Mouse (Mus musculus): ENCODE results near the gene Zfp414.
"Not testable (repeated sequence)": the region's sequence is repeated elsewhere in the genome, so short reads cannot be mapped to it uniquely, and the experiment has no call there.

The Zfp414 gene

GRCm38 (mm10) chr17:33628621-33629486, at the start of gene Zfp414:
TSS of gene Zfp414 (plus strand) at chr17:33629090.
- peak; percentile 85 for DNase-seq (ENCODE audit: extremely low spot score, low read depth, low spot score)

DNA sequence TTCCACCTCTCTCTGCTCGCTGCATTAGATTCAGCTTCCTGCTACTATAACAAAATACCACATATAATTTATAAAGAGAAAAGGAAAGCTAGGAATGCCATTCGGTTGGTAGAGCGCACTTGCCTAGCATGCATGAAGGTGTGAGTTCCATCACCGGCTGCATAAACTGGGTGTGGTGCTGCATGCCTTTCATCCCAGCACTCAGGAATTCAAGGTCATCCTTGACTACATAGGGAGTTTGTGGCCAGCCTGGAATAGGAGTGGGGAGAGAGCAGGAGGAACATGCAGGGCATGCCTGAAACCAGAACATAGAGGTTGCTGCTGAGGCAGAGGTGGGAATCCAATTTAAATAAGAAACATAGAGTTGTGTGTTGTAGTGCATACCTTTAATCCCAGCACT, 44.8 kb upstream of the Zfp414 start:
- DNase-seq (ENCODE audit: extremely low spot score, low read depth, low spot score) = no peak

GRCm38 (mm10) chr17:33586011-33586410, 42.9 kb upstream of the Zfp414 start:
- no peak for DNase-seq (ENCODE audit: extremely low spot score, low read depth, low spot score)

DNA sequence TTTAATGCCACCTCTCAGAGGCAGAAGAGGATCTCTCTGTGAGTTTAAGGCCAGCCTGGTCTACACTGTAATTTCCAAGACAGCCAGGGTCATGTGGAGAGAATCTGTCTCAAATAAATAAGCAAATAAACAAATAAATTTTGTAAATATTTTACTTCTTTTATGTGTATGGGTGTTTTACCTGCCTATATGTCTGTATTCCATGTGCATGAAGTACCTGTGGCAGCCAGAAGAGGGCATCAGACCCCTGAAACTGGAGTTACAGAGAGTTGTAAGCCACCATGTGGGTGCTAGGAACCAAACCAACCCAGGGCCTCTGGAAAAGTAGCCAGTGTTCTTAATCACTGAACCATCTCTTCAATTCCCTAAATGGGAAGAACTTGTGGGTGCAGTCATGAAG, 31.6 kb upstream of the Zfp414 start:
- no peak for DNase-seq (ENCODE audit: extremely low spot score, low read depth, low spot score)

DNA sequence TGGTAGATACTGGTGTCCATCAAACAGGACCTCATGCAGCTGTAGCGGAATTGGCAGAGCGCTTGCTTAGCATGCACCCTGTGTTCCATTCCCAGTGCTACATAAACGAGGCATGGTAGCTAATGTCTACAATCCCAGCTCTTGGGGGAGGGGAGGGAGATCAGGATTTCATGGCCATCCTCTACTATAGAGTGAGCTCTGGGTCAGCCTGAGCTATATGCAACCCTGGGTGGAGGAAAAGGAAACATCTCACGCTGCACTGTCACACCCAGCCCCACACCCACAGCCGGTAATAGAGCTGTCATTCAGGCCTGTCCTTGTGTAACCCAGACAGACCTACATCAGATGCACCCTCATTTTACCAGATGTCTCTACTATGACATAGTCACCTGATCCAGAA, 30.4 kb upstream of the Zfp414 start:
- DNase-seq (ENCODE audit: extremely low spot score, low read depth, low spot score) = no peak

DNA sequence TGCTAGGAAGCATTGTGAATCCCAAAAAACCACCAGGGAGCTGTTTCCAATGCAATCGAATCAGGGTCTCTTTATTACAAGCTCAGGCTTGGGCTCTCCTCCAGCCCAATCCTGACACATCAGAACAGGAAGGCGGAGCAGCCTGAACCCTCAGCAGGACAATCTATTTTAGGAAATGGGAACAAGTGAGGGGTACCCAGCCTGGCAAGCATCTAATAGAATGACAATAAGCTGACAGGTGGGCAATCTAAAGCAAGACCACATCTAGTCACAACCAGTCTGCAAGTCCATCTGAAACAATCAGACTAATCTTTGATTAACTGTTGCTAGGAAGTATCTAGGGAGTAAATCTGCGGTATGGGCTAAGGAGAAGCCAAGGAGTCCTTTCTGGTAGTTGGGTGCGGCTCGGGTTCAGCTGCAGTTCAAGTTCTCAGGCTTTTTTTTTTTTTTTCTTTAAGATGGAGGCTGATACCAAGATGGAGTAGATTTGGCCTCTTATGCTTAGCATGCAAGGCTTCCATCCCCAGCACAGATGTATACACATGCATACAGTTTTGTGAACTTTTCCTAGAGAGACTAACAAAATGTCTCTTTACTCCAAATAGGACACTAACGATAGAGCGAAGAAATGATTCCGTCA, 28.9 kb upstream of the Zfp414 start:
- no peak for DNase-seq (ENCODE audit: extremely low spot score, low read depth, low spot score)

GRCm38 (mm10) chr17:33600831-33601230, 28.1 kb upstream of the Zfp414 start:
- no peak for DNase-seq (ENCODE audit: extremely low spot score, low read depth, low spot score)

- no peak for DNase-seq (ENCODE audit: extremely low spot score, low read depth, low spot score)
Observed at GRCm38 (mm10) chr17:33601947-33602346, 26.9 kb upstream of the Zfp414 start.

- no peak for DNase-seq (ENCODE audit: extremely low spot score, low read depth, low spot score)
Observed at GRCm38 (mm10) chr17:33607273-33607672, 21.6 kb upstream of the Zfp414 start.

DNA sequence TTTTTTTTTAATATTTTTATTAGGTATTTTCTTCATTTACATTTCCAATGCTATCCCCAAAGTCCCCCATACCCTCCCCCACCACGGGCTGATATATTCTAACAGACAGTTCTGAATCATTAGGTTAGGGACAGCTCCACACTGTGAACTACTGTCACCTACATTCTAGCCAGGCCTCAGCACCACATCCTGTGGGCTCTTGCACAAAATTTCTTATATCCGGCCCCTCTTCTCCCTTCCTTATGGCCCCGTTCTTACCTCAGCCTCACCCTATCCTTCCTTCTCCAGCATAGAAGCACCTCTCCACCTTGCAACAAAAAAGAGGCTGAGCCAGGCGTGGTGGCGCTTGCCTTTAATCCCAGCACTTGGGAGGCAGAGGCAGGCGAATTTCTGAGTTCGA, 18.3 kb upstream of the Zfp414 start:
- no peak for DNase-seq (ENCODE audit: extremely low spot score, low read depth, low spot score)

GRCm38 (mm10) chr17:33613726-33614125, 15.2 kb upstream of the Zfp414 start:
- DNase-seq (ENCODE audit: extremely low spot score, low read depth, low spot score) = not testable (repeated sequence)

DNA sequence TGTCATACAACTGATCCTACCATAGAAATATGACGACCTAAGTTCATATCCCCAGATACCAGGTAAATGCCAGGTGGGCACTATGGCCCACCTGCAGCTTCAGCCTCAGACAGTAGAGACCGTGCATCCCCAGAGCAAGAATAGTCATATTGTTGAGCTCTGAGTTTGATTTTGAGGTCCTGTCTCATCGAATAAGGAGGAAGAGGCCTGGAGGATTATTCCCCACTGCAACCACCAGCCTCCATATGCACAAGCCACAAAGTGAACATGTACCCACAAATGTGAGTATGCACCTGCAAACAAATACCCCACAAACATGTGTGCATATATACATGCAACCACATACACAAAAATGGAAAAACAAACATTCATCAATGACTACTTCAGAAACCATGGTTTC, 1.6 kb upstream of the Zfp414 start:
- DNase-seq (ENCODE audit: extremely low spot score, low read depth, low spot score) = no peak

GRCm38 (mm10) chr17:33629487-33630125, 716 bp downstream of the Zfp414 start:
- DNase-seq (ENCODE audit: extremely low spot score, low read depth, low spot score) = no peak

DNA sequence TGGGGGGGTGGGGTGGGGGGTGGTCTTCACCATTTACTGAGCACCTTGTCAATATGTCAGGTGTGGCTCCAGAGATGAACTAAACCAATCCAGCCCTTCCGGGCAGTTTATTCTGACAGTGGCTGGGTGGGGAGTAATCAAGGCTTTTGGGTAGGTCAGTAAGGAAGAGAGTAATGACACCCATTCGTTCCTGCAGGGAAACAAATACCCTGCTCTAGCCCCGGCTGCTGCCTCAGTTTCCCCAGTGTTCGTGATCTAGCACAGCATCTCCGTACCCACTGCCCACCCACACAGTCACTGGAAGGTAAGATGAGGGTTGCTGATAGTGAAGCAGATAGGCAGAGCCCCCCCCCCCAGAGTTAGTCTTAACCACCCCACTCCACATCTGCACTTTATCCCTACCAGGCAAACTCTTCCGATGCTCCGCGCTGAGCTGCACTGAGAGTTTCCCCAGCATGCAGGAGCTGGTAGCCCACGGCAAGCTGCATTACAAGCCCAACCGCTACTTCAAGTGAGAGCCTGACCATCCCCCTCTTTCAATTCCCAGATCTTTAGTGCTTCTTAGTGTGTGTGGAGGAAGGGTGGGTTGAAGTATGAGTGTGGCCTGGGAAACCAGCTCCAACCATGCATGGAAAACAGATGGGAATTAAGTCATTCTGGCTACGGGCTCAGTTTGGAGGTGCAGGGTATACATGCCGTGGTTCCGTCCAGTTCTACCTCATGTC, 1.4 kb downstream of the Zfp414 start:
- no peak for DNase-seq (ENCODE audit: extremely low spot score, low read depth, low spot score)

- DNase-seq (ENCODE audit: extremely low spot score, low read depth, low spot score) = no peak
Observed at GRCm38 (mm10) chr17:33631236-33631635, 2.3 kb downstream of the Zfp414 start.

GRCm38 (mm10) chr17:33631796-33632195, 2.9 kb downstream of the Zfp414 start:
- DNase-seq (ENCODE audit: extremely low spot score, low read depth, low spot score) = no peak

DNA sequence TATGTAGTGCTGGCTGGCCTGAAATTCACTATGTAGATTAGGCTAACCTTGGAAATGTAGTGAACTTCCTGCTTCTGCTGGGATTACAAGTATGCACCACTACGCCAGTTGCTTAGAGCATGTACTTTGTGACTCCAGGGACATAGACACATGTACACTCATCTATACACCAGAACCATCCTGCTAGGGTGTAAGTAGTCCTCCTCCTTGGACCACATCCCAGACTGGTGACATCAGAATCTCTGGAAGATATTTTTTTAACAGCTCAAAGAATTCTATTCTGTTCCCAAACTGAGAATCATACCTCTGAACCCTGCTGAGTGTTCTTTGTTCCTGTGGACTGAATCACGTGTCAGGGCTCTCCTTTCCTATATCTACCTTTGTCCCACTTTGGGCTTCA, 8.1 kb downstream of the Zfp414 start:
- no peak for DNase-seq (ENCODE audit: extremely low spot score, low read depth, low spot score)

DNA sequence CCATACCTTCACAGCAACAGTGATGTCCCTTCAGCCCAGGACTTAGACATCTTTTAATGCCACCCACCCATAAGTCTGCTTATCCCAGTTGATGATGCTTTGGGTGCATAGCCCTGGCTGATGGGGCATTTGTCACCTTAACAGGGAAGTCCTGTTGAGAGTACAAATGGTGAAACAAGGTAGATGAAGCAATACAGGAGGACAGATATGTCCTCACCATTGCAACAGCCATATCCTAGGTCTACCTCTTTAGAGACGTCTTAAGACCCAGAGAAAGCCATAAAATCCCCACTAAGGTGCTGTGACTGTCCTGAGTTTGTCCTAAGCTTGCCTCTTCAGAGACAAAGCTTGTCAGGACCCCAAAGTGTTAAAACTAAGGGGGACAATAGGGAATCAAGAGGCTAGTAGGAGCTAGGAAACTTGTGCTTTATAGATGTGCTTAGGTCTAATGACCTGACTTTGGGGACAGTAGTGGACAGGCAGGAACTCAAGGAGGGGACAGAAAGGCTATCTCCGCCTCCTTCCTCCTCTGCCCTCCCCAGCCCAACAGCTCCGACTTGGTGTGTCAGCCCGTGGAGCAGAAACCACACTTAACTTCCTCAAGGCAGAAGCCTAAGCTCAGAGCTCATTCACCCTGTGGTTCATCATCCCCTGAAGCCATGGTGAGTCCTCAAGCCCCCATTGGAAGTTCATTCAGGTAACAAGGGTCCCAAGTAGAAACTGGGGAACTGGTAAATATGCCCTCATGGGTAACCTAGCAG, 8.8 kb downstream of the Zfp414 start, which contains the start of gene Pram1:
Gene Pram1 (plus strand): TSS at position 541 of the 761 bp plus-strand sequence.
- DNase-seq (ENCODE audit: extremely low spot score, low read depth, low spot score) = no peak

DNA sequence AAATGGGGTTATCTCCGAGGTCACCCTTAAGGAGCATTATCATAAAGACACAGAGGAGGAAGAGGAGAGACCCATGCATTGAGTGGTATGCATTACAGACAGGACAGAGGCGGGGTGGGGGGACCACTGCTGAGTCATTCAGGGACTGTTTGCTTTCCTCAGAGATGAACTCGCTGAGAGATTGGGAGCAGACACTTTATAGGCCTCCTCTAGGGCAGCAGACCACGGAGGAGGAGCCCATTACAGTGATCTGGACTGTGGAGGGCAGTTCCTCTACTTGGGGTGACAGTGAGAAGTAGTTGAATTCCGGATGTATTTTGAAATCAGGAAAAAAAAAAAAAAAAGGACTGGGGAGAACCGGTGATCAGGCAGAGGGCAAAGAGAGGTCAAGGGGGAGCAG, 10.9 kb downstream of the Zfp414 start:
- DNase-seq (ENCODE audit: extremely low spot score, low read depth, low spot score) = no peak

- DNase-seq (ENCODE audit: extremely low spot score, low read depth, low spot score) = no peak
Observed at GRCm38 (mm10) chr17:33644068-33644467, 15.2 kb downstream of the Zfp414 start.
